Mouse (Mus musculus) brown adipose tissue, adult 24 weeks (tissue): ENCODE measurements around the gene Hebp2. TPM values are rescaled to one million over a fixed set of nuclear protein-coding genes. Genes with fewer than 3 reads are reported as not detected.
"Not testable (repeated sequence)": the region's sequence is repeated elsewhere in the genome, so short reads cannot be mapped to it uniquely, and the experiment has no call there.

Experiments
- H3K27ac ChIP-seq: fragments of 200-500 bp; replicated peaks from 2 replicates; pipeline ENCODE4 v1.5.1; 2012; ENCODE audit warnings: low read depth, mild to moderate bottlenecking, low read length
- H3K4me1 ChIP-seq: fragments of 200-500 bp; 2 replicates; pipeline ENCODE4 v1.6.1; 2012; ENCODE audit warnings: low read length, mixed read lengths; ENCODE audit not compliant: control insufficient read depth, insufficient read depth, insufficient read length
- H3K4me3 ChIP-seq: fragments of 200-500 bp; 2 replicates; pipeline ENCODE4 v1.5.1; 2012; ENCODE audit warnings: low read depth, mild to moderate bottlenecking, low read length, moderate library complexity; ENCODE audit not compliant: insufficient read depth
- polyA plus RNA-seq: library from polyadenylated mRNA; stranded (reverse); fragments of >200 nt; gene quantifications from 2 replicates; pipeline ENCODE4 v1.2.4, GENCODE M21; 2012; ENCODE audit not compliant: missing spikeins, insufficient read depth, insufficient read length

Hebp2 gene
- 13.4 and 28.3 TPM in 2 replicates for polyA plus RNA-seq

GRCm38 (mm10) chr10:18545813-18546235 is at the start of gene Hebp2:
TSS of gene Hebp2 (minus strand) at chr10:18546076.
- no peak within 1 kb of the TSS for H3K27ac ChIP-seq
- 0 out of 2 replicates have a peak, but pooled peaks cover 2% of the 10 kb centered on the region for H3K4me1 ChIP-seq
- peak within 1 kb of the TSS; percentile 78 for H3K4me3 ChIP-seq

- no peaks in the 10 kb centered on the region for H3K4me1 ChIP-seq
- no peak overlapping the region for H3K27ac ChIP-seq
- no peak overlapping the region for H3K4me3 ChIP-seq
These were observed 43.6 kb upstream of the Hebp2 start for GRCm38 (mm10) chr10:18589455-18589854.

DNA sequence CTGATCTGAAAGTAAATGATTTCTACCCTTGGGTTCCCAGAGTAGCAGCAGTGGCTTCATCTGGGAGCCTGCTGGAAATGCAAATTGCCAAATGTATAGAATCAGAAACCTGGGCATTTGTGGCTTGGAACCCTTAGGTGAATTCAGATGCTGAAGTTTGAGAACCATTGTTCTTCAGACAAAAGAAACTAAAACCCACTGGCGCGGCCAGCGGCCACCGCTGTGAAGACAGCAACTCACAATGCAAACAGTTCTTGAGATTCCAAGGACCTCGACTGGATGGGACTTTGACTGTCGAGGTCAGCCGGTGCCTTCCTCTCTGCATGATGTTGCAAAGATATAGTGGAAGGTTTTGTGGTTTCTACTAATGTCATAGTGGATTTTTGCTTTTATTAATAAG is 38.3 kb upstream of the Hebp2 start:
- H3K27ac ChIP-seq = no peak overlapping the region
- no peak overlapping the region for H3K4me3 ChIP-seq
- H3K4me1 ChIP-seq = no peaks in the 10 kb centered on the region

- H3K4me3 ChIP-seq = no peak overlapping the region
These were observed 26.7 kb upstream of the Hebp2 start for GRCm38 (mm10) chr10:18572581-18572980.

DNA sequence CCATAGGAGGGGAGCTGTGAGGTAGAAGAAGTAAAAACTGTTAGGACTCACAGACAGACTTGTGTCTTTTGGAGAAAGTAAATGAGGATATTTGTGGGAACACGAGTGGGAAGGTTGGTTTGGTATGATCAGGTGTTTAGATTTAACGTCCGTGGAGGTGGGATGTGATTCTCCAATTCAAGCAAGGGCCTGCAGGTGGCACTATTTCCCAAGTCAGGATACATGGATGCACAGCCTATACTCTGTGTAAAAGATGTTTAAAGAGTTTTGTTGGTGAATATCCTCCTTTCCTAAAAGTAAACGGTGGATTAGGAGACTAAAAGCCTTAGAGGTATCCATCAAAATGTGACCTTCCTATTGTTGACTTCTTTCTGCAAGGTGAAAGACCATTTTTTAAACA is 17.1 kb upstream of the Hebp2 start:
- H3K4me1 ChIP-seq = no peaks in the 10 kb centered on the region
- H3K4me3 ChIP-seq = no peak overlapping the region
- no peak overlapping the region for H3K27ac ChIP-seq

More at GRCm38 (mm10) chr10:18572581-18572980, 26.7 kb upstream of the Hebp2 start:
- no peaks in the 10 kb centered on the region for H3K4me1 ChIP-seq
- no peak overlapping the region for H3K27ac ChIP-seq

DNA sequence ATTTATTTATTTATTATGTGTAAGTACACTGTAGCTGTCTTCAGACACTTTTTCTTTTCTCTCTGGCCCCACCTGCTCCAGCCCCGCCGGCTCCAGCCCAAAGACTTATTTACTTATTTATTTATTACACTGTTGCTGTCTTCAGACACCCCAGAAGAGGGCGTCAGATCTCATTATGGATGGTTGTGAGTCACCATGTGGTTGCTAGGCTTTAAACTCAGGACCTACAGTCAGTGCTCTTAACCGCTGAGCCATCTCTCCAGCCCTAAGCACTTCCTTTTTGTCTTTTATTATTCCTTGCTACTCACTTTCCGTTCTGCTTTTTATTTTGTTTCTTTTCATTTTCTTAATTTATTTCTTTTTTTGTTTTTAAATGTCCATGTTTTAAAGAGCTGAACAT is 15.6 kb upstream of the Hebp2 start:
- Histone ChIP-seq H3K27ac (no peak overlapping the region), H3K4me3 (no peak overlapping the region), H3K4me1 (no peaks in the 10 kb centered on the region)

DNA sequence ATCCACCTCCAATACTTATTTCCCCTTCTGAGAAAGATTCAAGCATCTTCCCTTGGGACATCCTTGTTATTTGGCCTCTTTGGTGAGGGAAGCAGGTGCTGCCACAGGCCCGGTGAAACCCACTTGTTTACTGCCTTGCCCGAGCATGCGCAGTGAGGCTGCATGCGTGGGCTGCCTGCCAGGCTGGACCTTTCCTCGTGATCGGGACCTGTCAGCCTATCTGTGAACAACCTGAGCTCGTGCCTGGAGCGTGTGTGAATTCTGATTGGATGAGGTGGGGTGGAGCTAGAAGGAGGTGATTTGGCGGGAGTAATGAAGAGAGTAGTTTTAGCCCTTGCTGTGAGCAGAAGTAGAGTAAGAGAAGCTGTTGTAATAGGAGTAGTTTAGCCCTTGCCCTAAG is 13.2 kb upstream of the Hebp2 start:
- H3K27ac ChIP-seq, H3K4me3 ChIP-seq, H3K4me1 ChIP-seq: not testable (repeated sequence)

DNA sequence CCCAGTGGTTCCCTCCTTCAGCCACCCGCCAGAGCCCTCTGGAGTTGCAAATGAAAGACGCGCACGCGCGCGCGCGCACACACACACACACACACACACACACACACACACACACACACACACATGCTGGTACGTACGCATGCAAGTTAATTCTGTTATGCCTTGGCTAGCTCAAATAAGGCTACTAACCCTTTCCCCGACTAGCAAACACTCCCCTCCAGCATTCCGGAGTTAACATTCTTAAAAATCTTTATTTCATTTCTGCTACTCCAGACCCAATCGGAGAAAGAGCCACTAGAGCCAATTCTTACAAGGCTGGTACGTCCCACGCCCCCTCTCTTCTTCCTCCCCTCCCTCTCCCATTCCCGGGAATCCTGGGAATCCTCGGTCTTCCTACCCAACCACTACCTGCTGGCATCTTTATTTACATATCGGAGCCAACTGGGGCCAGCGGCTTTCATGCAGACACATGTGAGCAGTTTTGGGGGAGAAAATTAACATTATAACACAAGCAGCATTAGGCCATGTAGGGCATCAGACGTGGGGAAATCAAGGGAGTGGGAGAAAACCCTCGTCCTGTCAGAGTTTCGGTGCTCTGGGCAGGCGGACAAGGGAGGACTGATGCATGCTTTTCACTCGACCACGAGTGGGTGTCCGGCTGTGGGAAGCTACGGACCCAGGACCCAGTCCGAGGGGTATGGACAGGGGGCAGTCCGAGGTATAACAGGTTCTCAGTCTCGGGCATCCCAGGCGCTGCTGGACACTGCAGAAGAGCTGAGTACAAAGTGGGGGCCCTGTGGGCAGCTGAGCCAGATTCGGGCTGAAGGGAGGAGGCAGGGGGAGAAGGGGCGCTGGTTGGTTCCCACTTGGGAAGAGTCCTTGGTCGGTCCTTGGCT is 3.7 kb upstream of the Hebp2 start:
- no peak overlapping the region for H3K27ac ChIP-seq
- H3K4me3 ChIP-seq = peak overlapping the region; percentile 24; the same call in 1 of the 2 replicates
- 0 out of 2 replicates have a peak, but pooled peaks cover 2% of the 10 kb centered on the region for H3K4me1 ChIP-seq

DNA sequence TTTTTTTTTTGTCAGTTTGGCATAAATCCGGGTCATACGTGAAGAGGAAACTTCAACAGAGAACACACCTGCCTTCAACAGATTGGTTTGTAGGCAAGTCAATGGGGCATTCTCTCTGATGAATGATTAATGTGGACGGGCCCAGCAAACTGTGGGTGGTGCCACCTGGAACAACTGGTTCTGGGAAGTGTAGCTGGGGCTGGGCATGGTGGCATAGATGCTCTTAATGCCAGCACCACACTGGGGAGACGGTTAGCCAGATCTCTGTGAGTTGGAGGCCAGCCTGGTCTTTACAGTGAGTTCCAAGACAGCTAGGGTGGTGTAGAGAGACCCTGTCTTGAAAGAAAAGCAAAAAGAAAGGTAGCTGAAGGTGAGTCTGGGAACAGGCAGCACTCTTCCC is 1.5 kb upstream of the Hebp2 start:
- Histone ChIP-seq H3K27ac (no peak overlapping the region), H3K4me1 (0 out of 2 replicates have a peak, but pooled peaks cover 2% of the 10 kb centered on the region), H3K4me3 (no peak overlapping the region)

DNA sequence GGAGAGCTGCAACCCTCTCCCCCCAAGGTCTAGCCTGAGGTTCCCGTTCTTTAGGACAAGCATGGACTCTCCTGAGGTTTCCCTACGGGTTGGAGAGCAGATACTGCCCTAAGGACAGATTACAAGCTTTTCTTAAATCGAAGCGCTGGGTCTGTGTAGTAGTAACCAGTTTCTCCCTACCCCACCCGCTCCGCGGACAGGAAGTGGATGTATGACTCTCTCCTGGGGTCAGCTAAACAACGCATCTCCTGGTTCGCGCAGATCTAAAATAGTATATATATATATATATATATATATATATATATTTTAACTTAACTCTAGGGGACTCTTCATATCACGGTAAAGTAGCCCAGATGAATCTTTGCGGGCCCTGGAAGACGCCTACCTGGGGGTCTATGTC is 567 bp downstream of the Hebp2 start:
- 0 out of 2 replicates have a peak, but pooled peaks cover 2% of the 10 kb centered on the region for H3K4me1 ChIP-seq
- H3K4me3 ChIP-seq = peak overlapping the region; percentile 78
- H3K27ac ChIP-seq = no peak overlapping the region

DNA sequence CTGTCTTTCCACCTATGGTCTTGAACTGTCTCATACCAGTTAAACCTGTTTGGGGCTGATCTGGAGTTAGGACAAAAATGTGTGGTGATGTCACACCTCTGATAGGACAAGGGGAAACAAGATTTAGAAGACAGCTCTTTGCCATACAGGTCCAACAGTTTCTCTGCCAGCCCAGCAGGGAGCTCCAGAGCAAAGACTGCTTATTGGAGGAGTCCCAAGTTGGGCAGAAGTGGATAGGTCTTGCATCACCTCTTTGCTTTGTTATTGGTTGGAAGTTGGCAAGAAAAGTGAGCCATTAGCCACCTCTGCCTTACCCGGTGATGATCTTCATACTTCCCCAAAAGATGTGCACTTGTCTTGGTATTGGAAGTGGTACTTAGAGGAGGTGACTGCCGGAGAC is 9.0 kb downstream of the Hebp2 start:
- H3K4me3 ChIP-seq = no peak overlapping the region
- peak overlapping the region; percentile 10; the same call in 1 of the 2 replicates for H3K27ac ChIP-seq
- H3K4me1 ChIP-seq = no peaks in the 10 kb centered on the region

DNA sequence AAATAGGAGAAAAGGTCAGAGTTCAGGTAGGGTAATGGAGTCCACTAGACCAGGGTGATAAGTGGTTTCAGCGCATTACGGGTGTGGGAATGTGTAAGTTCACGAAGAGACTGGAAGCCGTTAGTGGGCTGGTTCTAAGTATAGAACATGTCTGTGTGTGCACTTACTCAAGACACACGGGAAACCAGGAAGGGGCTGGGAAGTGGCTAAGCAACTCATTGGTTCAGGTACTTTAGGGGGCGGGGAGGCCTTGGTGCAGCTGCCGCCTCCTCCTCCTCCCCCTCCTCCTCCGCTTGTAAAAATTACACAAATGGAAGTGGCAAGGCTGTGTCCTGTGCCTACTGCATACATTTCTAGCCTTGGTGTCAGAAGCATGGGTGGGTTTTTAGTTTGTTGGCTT is 13.6 kb downstream of the Hebp2 start:
- Histone ChIP-seq H3K27ac (no peak overlapping the region), H3K4me1 (no peaks in the 10 kb centered on the region)

GRCm38 (mm10) chr10:18530161-18530560 is 15.7 kb downstream of the Hebp2 start:
- Histone ChIP-seq H3K4me1 (no peaks in the 10 kb centered on the region), H3K4me3 (no peak overlapping the region), H3K27ac (no peak overlapping the region)

More for the DNA sequence above, 13.6 kb downstream of the Hebp2 start:
- no peak overlapping the region for H3K4me3 ChIP-seq

DNA sequence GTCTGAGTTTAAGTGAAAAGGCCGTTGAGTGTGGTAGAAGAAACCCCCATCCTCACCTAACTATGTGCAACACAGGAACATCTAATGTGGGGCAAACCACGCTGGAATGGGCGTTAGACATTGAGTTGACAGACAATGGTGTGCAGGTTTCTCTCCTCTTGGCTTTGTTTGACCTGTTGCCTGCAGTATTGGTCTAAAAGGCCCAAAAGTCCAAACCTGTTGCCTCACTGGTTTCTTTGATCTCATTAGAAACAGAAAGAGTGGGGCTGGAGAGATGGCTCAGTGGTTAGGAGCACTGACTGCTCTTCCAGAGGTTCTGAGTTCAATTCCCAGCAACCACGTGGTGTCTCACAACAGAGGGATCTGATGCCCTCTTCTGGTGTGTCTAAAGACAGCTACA is 16.7 kb downstream of the Hebp2 start:
- Histone ChIP-seq H3K4me3 (no peak overlapping the region), H3K27ac (no peak overlapping the region), H3K4me1 (no peaks in the 10 kb centered on the region)

DNA sequence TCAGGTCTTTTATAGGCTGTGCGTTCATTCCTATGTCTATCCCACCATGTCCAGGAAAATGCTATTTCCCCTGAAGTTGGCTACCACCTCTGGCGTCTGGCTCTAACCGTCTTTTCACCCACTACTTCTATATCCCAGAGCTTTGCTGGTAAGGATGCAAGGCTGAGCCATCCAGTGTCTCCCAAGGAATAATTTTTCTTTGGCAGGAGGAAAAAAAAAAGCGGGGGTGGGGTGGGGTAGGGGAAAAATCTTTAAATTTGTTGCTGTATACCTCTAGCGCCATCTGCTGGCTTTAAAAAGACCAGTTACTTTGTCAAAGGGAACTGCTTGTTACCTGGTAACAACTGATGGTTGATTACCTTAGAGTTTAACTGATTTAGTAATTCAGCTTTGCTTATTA is 17.4 kb downstream of the Hebp2 start:
- Histone ChIP-seq H3K4me3 (no peak overlapping the region), H3K27ac (no peak overlapping the region), H3K4me1 (no peaks in the 10 kb centered on the region)

DNA sequence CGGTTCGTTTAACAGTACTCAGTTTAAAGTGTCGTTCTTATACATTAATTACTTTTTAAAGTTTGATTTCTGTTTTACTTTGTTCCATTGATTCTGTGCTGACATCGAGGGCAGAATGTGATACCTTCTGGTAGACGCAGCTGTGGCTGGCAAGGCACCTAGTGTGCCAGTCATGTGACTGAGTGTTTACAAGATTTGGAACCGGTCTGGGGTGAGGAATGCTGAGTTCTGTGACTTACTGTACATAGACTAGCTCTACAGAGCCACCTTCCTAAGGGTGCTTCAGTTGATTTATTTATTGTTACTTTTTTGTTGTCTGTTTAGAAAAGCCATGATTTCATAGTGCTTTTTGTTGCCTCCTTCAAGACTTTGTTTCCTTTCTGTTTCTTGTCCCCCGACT is 18.1 kb downstream of the Hebp2 start:
- Histone ChIP-seq H3K4me3 (no peak overlapping the region), H3K27ac (no peak overlapping the region)

More for the DNA sequence above, 18.1 kb downstream of the Hebp2 start:
- H3K4me1 ChIP-seq = no peaks in the 10 kb centered on the region
